Mouse (Mus musculus): ENCODE results near the gene Prkag2. TPM values are rescaled to one million over a fixed set of nuclear protein-coding genes. Genes with fewer than 3 reads are reported as not detected.
"Not testable (repeated sequence)": the region's sequence is repeated elsewhere in the genome, so short reads cannot be mapped to it uniquely, and the experiment has no call there.

The Prkag2 gene
- polyA plus RNA-seq, 1 experiment from 2014 or later, result 125 TPM

DNA sequence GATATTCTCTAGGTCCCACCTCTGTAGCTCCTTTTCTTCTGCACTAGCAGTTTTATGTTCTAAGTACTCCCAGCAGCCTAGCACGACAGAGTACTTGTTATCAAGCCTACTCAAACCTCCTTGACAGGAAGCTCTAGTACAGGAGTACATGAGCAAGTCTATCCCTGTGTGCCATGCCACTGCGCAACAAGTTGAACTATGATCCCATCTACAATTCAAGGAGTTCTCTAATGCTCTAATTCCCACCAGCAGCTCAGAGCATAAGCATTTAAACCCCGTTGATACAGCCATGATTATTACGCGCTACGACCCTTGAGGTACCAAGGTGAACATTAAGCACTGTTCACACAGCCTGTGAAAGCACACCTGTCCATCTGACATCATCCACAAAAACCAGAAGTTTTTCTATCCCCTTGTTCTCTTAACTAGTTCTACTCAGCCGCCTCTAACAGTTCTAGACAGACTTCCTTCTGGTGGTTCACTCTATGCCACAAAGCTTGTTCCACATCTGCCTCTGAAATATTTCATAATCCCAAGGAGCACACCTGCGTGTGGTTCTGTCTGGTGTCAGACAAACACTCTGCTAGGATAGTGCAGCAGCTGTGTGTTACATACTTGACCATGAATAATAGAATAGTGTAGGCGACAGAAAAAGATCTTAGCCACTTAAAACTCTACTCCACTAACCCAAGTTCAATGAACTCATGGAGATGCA lies 274.2 kb downstream of the Prkag2 start:
- ATAC-seq (replicated peaks; ENCODE audit: extremely low read depth, insufficient read depth, low FRiP score), result peak; percentile 47; the same call in 1 of the 2 replicates
- no peaks in the 10 kb centered on the region for H3K9me3 ChIP-seq (replicated peaks; ENCODE audit: control insufficient read depth, low read length)
- peak overlapping the region; percentile 4; the same call in 1 of the 2 replicates for H3K4me2 ChIP-seq (ENCODE audit: low read depth, low read length)
- no peak overlapping the region for H3K4me3 ChIP-seq (ENCODE audit: low read length)
- WGBS, result 72% methylated on average over 9 of the region's 9 CpGs
- H3K9ac ChIP-seq (ENCODE audit: low read length), result no peak overlapping the region
- H3K4me1 ChIP-seq (ENCODE audit: control insufficient read depth, insufficient read depth, low read length), result peaks cover 52% of the 10 kb centered on the region
- H3K36me3 ChIP-seq (ENCODE audit: control insufficient read depth, insufficient read depth), result no peaks in the 10 kb centered on the region
- no peaks in the 10 kb centered on the region for H3K27me3 ChIP-seq (ENCODE audit: control insufficient read depth, insufficient read depth, low read length)
- peak overlapping the region; percentile 38 for H3K27ac ChIP-seq (ENCODE audit: low read length)

DNA sequence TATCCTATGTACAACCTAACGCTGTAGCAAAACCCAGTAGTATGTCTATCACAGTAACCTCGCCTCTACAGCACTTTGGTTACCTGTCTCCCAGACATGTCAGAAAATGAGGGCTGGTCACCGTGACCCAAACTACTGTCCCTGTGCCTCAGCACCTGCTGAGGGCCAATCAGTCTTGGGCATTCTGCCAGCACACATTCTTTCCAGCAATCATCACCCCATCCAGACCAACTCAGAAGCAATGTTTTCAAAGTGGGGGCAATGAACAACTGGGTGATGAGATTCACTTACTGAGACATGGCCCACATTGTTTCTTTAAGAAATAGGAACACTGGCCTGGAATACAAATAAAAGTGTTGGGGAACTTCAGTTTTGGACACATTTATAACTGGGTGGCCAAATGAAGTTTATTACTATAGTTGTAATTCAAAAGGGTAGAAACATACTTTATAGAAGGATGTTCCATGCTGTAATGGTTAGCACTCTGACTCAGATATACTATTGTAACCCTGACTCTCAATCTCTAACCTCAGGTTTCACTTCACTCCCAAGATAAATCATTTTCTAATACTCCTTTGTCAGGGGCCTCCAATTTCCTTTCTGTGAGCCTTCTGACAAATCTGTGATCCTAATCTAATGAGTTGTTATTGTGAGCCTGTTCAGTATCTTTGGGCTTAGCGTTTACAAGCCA lies 274.9 kb downstream of the Prkag2 start:
- H3K27me3 ChIP-seq (ENCODE audit: control insufficient read depth, insufficient read depth, low read length), result no peaks in the 10 kb centered on the region
- ATAC-seq (replicated peaks; ENCODE audit: extremely low read depth, insufficient read depth, low FRiP score), result no peak
- WGBS, result 44% methylated on average over 4 of the region's 4 CpGs
- peak overlapping the region; percentile 38 for H3K27ac ChIP-seq (ENCODE audit: low read length)
- no peaks in the 10 kb centered on the region for H3K9me3 ChIP-seq (replicated peaks; ENCODE audit: control insufficient read depth, low read length)
- H3K4me3 ChIP-seq (ENCODE audit: low read length), result no peak overlapping the region
- H3K4me1 ChIP-seq (ENCODE audit: control insufficient read depth, insufficient read depth, low read length), result peaks cover 54% of the 10 kb centered on the region
- H3K4me2 ChIP-seq (ENCODE audit: low read depth, low read length), result peak overlapping the region; percentile 4; the same call in 1 of the 2 replicates
- H3K9ac ChIP-seq (ENCODE audit: low read length), result no peak overlapping the region
- H3K36me3 ChIP-seq (ENCODE audit: control insufficient read depth, insufficient read depth), result no peaks in the 10 kb centered on the region

DNA sequence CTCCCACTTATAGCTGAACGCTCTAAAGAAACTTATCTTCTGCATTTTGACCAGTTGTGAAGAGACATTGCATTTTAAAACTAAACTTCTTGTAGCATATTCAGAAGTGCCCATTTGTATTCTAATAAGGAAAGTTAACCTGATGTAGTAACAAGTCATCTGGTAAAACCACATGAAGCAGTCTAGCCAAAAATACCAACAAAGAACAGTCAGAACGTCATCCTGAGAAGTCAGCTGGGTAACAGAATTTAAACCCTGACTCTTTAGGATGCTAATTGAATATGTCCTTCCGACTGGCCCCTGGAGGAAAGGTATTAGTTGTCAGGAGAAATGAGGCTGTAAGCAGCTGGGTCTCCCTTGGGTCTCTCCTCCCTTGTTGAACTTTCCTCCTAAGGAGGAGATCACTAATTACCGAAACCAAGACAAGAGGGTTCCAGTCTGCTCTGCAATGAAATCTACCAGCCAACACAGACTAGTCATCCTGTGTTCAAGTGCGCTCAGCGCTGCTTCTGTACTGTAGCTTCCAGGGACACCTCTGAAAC lies 276.5 kb downstream of the Prkag2 start:
- H3K9ac ChIP-seq (ENCODE audit: low read length), result no peak overlapping the region
- no peak overlapping the region; the same call in 1 of the 2 replicates for H3K27ac ChIP-seq (ENCODE audit: low read length)
- WGBS, result 64% methylated on average over 6 of the region's 6 CpGs

DNA sequence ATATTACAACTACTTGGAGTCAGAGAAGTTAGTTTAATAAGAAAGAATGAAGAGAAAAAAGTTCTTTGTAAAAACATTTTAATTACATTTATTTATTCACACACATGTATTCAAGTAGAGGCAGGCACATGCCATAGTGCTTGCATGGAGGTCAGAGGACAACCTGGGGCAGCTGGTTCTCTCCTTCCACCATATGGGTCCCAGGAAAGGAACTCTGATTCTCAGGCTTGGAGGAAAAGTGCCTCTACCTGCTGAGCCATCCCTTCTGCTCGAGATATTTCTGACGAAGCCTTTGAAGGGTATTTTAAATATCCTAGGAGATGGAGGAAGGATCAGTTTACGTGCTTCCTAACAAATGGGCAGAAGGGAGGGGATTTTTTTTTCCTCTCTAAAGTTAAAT lies 277.7 kb downstream of the Prkag2 start:
- no peaks in the 10 kb centered on the region for H3K36me3 ChIP-seq (ENCODE audit: control insufficient read depth, insufficient read depth)
- peaks cover 47% of the 10 kb centered on the region for H3K4me1 ChIP-seq (ENCODE audit: control insufficient read depth, insufficient read depth, low read length)
- H3K9me3 ChIP-seq (replicated peaks; ENCODE audit: control insufficient read depth, low read length), result no peaks in the 10 kb centered on the region
- H3K27me3 ChIP-seq (ENCODE audit: control insufficient read depth, insufficient read depth, low read length), result no peaks in the 10 kb centered on the region
- H3K4me2 ChIP-seq (ENCODE audit: low read depth, low read length), result no peak overlapping the region
- no peak overlapping the region for H3K9ac ChIP-seq (ENCODE audit: low read length)
- no peak for ATAC-seq (replicated peaks; ENCODE audit: extremely low read depth, insufficient read depth, low FRiP score)
- no peak overlapping the region for H3K27ac ChIP-seq (ENCODE audit: low read length)
- no peak overlapping the region for H3K4me3 ChIP-seq (ENCODE audit: low read length)
- 62% methylated on average over 3 of the region's 3 CpGs for WGBS

More for the DNA sequence above, 276.5 kb downstream of the Prkag2 start:
- Histone ChIP-seq H3K4me2 (ENCODE audit: low read depth, low read length) (no peak overlapping the region), H3K9me3 (replicated peaks; ENCODE audit: control insufficient read depth, low read length) (no peaks in the 10 kb centered on the region), H3K4me3 (ENCODE audit: low read length) (no peak overlapping the region), H3K27me3 (ENCODE audit: control insufficient read depth, insufficient read depth, low read length) (no peaks in the 10 kb centered on the region), H3K4me1 (ENCODE audit: control insufficient read depth, insufficient read depth, low read length) (peaks cover 54% of the 10 kb centered on the region), H3K36me3 (ENCODE audit: control insufficient read depth, insufficient read depth) (no peaks in the 10 kb centered on the region)
- no peak for ATAC-seq (replicated peaks; ENCODE audit: extremely low read depth, insufficient read depth, low FRiP score)

DNA sequence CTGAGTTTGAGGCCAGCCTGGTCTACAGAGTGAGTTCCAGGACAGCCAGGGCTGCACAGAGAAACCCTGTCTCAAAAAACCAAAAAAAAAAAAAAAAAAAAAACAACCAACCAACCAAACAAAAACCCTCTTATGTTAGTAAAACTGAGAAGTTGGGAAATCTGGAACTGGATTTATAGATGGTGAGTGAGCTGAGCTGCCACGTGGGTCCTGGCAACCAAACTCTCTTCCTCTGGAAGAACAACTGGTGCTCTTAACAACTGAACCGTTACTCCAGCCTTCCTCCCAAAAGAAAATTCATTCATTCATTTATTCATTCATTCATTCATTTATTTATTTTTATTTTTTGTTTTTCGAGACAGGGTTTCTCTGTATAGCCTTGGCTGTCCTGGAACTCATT lies 278.2 kb downstream of the Prkag2 start:
- not testable (repeated sequence) for ATAC-seq (replicated peaks; ENCODE audit: extremely low read depth, insufficient read depth, low FRiP score); H3K27me3 ChIP-seq (ENCODE audit: control insufficient read depth, insufficient read depth, low read length); H3K9me3 ChIP-seq (replicated peaks; ENCODE audit: control insufficient read depth, low read length); H3K9ac ChIP-seq (ENCODE audit: low read length); H3K4me3 ChIP-seq (ENCODE audit: low read length); H3K4me2 ChIP-seq (ENCODE audit: low read depth, low read length); H3K27ac ChIP-seq (ENCODE audit: low read length); H3K36me3 ChIP-seq (ENCODE audit: control insufficient read depth, insufficient read depth)
- 84% methylated on average over 3 of the region's 3 CpGs for WGBS
- peaks cover 42% of the 10 kb centered on the region for H3K4me1 ChIP-seq (ENCODE audit: control insufficient read depth, insufficient read depth, low read length)

DNA sequence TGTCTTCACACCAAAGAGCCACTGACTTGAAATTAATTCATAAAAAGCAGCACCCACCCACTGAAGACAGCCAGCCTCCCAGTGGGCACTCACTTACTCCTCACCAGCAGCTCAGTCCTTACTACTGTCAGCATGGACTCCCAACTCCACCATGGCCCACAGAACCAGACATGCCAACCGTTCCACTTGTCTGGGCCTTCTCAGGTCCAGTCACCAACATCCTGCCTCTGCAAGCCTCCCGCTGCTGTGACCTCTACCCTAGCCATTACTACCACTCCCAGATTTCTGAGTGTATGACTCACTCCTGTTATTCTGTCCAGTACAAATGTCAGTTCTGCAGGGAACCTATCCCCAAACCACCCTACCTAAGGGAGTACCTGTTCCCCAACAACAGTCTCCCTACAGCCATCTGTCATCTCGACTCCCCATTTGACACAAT lies 279.0 kb downstream of the Prkag2 start:
- H3K9me3 ChIP-seq (replicated peaks; ENCODE audit: control insufficient read depth, low read length), result no peaks in the 10 kb centered on the region
- H3K4me3 ChIP-seq (ENCODE audit: low read length), result no peak overlapping the region
- H3K4me2 ChIP-seq (ENCODE audit: low read depth, low read length), result no peak overlapping the region
- no peaks in the 10 kb centered on the region for H3K27me3 ChIP-seq (ENCODE audit: control insufficient read depth, insufficient read depth, low read length)
- no peak for ATAC-seq (replicated peaks; ENCODE audit: extremely low read depth, insufficient read depth, low FRiP score)
- H3K9ac ChIP-seq (ENCODE audit: low read length), result peak overlapping the region; percentile 5; the same call in 1 of the 2 replicates
- H3K4me1 ChIP-seq (ENCODE audit: control insufficient read depth, insufficient read depth, low read length), result peaks cover 34% of the 10 kb centered on the region
- peaks cover 9% of the 10 kb centered on the region for H3K36me3 ChIP-seq (ENCODE audit: control insufficient read depth, insufficient read depth)
- peak overlapping the region; percentile 18 for H3K27ac ChIP-seq (ENCODE audit: low read length)
- WGBS, result 33% methylated on average over 3 of the region's 3 CpGs

DNA sequence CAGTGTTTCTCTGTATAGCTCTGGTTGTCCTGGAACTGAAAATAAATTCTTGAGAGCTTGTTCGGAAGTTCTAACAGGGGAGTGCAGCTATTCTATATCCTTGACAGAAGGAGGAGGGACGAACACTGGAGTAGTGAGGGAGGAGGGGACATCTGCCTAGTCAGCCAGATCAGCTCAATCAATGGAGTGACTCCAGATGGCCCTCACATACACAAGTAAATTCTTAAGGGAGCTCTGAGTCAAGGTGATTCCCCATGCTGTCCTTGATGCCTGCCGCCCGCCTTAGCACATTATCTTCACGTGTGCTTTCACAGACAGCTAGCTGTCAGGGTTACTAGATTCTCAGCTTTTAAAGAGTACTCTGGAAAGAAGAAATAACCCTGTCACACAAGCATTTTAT lies 279.8 kb downstream of the Prkag2 start:
- ATAC-seq (replicated peaks; ENCODE audit: extremely low read depth, insufficient read depth, low FRiP score), result no peak
- no peak overlapping the region for H3K27ac ChIP-seq (ENCODE audit: low read length)

DNA sequence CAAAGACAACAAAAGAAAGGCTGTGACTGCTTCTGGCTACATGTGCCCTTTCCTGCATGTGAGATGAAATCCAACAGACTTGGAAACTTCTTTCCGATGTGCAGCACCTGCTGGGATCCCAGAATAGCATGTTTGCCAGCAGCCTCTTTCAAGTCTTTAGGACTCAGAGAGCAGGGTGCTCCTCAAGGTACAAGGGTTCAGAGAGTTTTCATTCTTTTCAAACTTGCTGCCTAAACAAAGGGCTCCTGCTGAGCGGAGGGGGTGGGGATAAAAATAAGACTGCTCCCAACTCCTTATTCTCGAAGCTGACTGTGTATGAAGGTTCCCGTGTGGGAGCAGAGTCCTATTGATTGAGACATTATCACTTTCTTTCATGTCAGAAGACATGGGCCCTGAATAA lies 283.3 kb downstream of the Prkag2 start:
- 77% methylated on average over 4 of the region's 4 CpGs for WGBS

More for the DNA sequence above, 279.8 kb downstream of the Prkag2 start:
- Histone ChIP-seq H3K4me2 (ENCODE audit: low read depth, low read length) (no peak overlapping the region), H3K9me3 (replicated peaks; ENCODE audit: control insufficient read depth, low read length) (no peaks in the 10 kb centered on the region), H3K27me3 (ENCODE audit: control insufficient read depth, insufficient read depth, low read length) (no peaks in the 10 kb centered on the region), H3K36me3 (ENCODE audit: control insufficient read depth, insufficient read depth) (peaks cover 11% of the 10 kb centered on the region), H3K4me1 (ENCODE audit: control insufficient read depth, insufficient read depth, low read length) (peaks cover 26% of the 10 kb centered on the region), H3K4me3 (ENCODE audit: low read length) (no peak overlapping the region), H3K9ac (ENCODE audit: low read length) (no peak overlapping the region)
- 59% methylated on average over 5 of the region's 5 CpGs for WGBS

DNA sequence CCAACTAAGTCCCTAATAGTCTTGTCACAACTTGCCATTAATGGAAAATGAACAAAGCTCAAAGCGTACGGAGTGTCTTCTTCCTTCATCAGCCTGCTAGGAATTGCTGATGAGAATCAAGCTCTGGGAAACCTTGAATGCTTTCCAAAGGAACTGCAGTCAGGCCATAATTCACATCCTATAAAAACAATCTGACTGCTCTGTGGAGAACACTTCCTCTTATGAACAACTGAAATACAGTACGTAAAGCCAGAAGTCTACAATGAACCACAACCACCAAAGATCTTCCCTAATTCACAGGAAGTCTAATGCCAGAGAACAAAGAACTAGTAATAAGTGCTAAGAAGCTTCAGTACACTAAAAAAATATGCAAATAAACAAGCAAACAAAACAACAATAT lies 286.5 kb downstream of the Prkag2 start:
- H3K9me3 ChIP-seq (replicated peaks; ENCODE audit: control insufficient read depth, low read length), result no peaks in the 10 kb centered on the region
- ATAC-seq (replicated peaks; ENCODE audit: extremely low read depth, insufficient read depth, low FRiP score), result no peak
- H3K27me3 ChIP-seq (ENCODE audit: control insufficient read depth, insufficient read depth, low read length), result no peaks in the 10 kb centered on the region
- no peak overlapping the region for H3K4me3 ChIP-seq (ENCODE audit: low read length)
- H3K9ac ChIP-seq (ENCODE audit: low read length), result no peak overlapping the region
- no peak overlapping the region for H3K4me2 ChIP-seq (ENCODE audit: low read depth, low read length)
- H3K27ac ChIP-seq (ENCODE audit: low read length), result peak overlapping the region; percentile 61
- H3K36me3 ChIP-seq (ENCODE audit: control insufficient read depth, insufficient read depth), result peaks cover 59% of the 10 kb centered on the region
- WGBS, result 75% methylated on average over 3 of the region's 3 CpGs
- peaks cover 3% of the 10 kb centered on the region for H3K4me1 ChIP-seq (ENCODE audit: control insufficient read depth, insufficient read depth, low read length)

More for the DNA sequence above, 283.3 kb downstream of the Prkag2 start:
- H3K27ac ChIP-seq (ENCODE audit: low read length), result no peak overlapping the region
- H3K4me3 ChIP-seq (ENCODE audit: low read length), result no peak overlapping the region
- H3K9me3 ChIP-seq (replicated peaks; ENCODE audit: control insufficient read depth, low read length), result no peaks in the 10 kb centered on the region
- no peak for ATAC-seq (replicated peaks; ENCODE audit: extremely low read depth, insufficient read depth, low FRiP score)
- H3K27me3 ChIP-seq (ENCODE audit: control insufficient read depth, insufficient read depth, low read length), result no peaks in the 10 kb centered on the region
- no peak overlapping the region for H3K4me2 ChIP-seq (ENCODE audit: low read depth, low read length)
- no peak overlapping the region for H3K9ac ChIP-seq (ENCODE audit: low read length)
- H3K36me3 ChIP-seq (ENCODE audit: control insufficient read depth, insufficient read depth), result peaks cover 35% of the 10 kb centered on the region
- H3K4me1 ChIP-seq (ENCODE audit: control insufficient read depth, insufficient read depth, low read length), result peaks cover 10% of the 10 kb centered on the region
